Mouse (Mus musculus) left cerebral cortex, adult 2 months (tissue): ENCODE data around the gene Hsp90aa1. TPM values are rescaled to one million over a fixed set of nuclear protein-coding genes. Genes with fewer than 3 reads are reported as not detected.
"Not testable (repeated sequence)": the region's sequence is repeated elsewhere in the genome, so short reads cannot be mapped to it uniquely, and the experiment has no call there.

Source experiments
- DNase-seq, 2 experiments: peaks; one replicate each; pipeline ENCODE4 v3.0.0; 2021 to 2022; ENCODE audit warnings: low spot score in 2 of 2, mixed read lengths in 1 of 2; ENCODE audit errors: extremely low spot score in 1 of 2
- H3K27ac ChIP-seq: fragments of 200-600 bp; 2 replicates; pipeline ENCODE4 v1.8.1; 2022
- H3K4me3 ChIP-seq: fragments of 200-600 bp; 2 replicates; pipeline ENCODE4 v1.8.1; 2022
- CTCF ChIP-seq: fragments of 200-600 bp; IDR thresholded peaks from 2 replicates; pipeline ENCODE4 v1.8.1; 2022; ENCODE audit warnings: antibody characterized with exemption, mild to moderate bottlenecking, moderate library complexity
- intact Hi-C: fragments of 180-260 bp; cut with DNase I; formaldehyde crosslinking; loops from one replicate; pipeline ENCODE4 v1.15.1; 2025
- long read RNA-seq, 2 experiments: library from polyadenylated mRNA; stranded (forward); transcript quantifications; one replicate each; pipeline ENCODE4 v2.0.0; 2021; ENCODE audit warnings: borderline mapping rate in 2 of 2
- total RNA-seq, 2 experiments: library from RNA; stranded (reverse); gene quantifications; 2 replicates each; pipeline ENCODE4 v1.2.3; 2021

Hsp90aa1 gene
- total RNA-seq: 1,000 to 10,000 TPM in 1 of 2 experiments, 100 to 1,000 TPM in 1; 993 to 1,084 TPM
- long read RNA-seq, experiment 1, transcript Hsp90aa1-202 (11 exons, 3,281 nt): major isoform, 496 of 678 reads
- long read RNA-seq, experiment 1, partial matches to known transcripts: 129 of 678 reads
- long read RNA-seq, experiment 1, other reads (novel, unspliced or antisense): 53 of 678 reads
- long read RNA-seq, experiment 2, transcript Hsp90aa1-202 (11 exons, 3,281 nt): major isoform, 301 of 418 reads
- long read RNA-seq, experiment 2, partial matches to known transcripts: 91 of 418 reads
- long read RNA-seq, experiment 2, other reads (novel, unspliced or antisense): 26 of 418 reads

DNA sequence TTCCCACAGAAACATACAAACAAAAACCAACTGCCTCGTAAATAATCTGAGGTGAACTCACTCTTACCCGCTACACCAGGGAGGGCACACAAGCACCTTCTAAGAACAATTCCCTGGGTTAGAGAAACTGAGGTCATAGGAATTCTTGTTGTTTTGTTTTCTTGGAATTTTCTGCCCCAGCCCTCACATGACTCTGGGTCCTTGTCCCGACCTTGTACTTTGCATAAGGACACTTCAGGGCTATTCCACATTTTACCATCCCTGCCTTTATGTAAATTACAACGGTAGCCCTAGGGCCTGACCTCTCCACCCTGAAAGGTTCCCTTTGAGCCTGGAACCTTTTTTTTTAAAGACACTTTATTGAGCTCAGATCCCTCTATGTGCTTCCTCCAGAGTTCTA, at the start of gene Hsp90aa1:
TSS of gene Hsp90aa1 (minus strand) at position 173 of the 400 bp plus-strand sequence.
- TF ChIP-seq CTCF: no peak
- no peak for DNase-seq
- no peak within 1 kb of the TSS for H3K4me3 ChIP-seq
- no peak within 1 kb of the TSS for H3K27ac ChIP-seq
- intact Hi-C loops: loop anchor here (5.0 kb wide), 1 partner anchor 270 kb away; no protein-coding TSS in a partner anchor

DNA sequence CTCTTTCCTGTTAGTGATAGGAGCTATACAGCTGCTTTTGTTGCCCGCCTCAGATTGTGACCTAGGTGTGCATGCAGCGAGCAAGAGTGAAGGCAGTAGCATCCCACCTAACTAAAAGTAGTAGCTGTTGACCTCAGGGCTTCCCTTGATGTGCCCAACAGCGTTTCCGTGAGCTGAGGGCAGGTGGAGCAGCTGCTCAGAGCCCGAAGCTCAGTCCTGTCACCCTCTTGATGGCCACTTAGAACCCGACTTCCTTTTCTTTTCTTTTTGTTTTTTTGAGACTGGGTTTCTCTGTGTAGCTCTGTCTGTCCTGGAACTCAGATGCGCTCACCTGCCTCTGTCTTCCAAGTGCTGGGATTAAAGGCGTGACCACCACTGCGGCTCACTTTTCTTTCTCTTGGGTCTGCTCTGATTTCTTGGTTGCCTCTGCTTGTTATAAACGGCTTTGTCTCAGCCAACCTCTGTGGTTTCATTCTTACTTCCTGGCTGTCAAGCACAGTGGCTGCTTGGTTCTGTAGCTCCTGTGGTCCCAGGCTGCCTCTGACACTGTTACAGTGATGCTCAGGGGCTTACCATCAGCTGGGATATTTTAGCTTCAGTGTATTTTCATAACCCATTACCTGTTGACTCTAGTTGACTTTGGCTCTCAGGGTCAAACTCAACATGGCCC, 48.4 kb upstream of the Hsp90aa1 start:
- intact Hi-C loops: no loop called here
- TF ChIP-seq CTCF: no peak
- Histone ChIP-seq H3K4me3 (no peak overlapping the region), H3K27ac (no peak overlapping the region)
- DNase-seq: no peak

DNA sequence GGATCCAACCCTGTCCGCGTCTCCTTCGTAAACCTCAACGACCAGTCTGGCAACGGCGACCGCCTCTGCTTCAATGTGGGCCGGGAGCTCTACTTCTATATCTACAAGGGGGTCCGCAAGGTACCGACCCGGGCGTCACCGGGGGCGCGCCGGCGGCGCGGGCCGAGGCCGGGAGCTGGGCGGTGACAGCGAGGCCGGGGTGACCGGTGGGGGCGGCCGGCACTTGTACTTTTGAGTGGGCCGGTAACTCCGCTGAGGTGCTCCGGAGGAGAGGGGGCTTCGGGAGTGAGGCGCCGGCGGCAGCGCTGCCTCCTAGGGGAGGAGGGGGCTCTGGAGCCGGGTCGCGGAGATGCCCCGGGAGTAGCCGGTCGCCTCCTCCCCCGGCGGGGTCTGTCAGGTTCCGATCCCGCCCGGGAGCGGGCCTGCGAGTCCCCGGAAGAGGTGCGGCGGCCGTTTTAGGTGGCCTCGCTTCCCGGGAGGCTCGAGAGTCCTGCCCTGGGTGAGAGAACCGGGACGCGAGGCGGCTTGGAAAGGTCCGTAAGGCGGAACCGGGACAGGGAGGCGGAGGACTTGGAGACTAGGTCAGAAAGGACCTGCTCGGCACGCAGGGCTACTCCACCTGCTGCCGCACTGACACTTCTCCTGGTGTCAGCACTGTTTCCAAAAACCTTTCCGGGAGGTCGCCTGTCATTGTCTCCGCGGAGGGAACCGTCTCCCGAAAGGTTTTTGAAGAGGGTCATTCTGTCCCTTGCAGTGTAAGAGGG, 35.8 kb upstream of the Hsp90aa1 start:
- peak overlapping the region; percentile 100 for H3K4me3 ChIP-seq
- no peak for DNase-seq
- intact Hi-C loops: loop anchor here (2.0 kb wide), 1 partner anchor 102 kb away; the partner anchor contains the start of gene Mok
- TF ChIP-seq CTCF: no peak
- peak overlapping the region; percentile 95 for H3K27ac ChIP-seq

DNA sequence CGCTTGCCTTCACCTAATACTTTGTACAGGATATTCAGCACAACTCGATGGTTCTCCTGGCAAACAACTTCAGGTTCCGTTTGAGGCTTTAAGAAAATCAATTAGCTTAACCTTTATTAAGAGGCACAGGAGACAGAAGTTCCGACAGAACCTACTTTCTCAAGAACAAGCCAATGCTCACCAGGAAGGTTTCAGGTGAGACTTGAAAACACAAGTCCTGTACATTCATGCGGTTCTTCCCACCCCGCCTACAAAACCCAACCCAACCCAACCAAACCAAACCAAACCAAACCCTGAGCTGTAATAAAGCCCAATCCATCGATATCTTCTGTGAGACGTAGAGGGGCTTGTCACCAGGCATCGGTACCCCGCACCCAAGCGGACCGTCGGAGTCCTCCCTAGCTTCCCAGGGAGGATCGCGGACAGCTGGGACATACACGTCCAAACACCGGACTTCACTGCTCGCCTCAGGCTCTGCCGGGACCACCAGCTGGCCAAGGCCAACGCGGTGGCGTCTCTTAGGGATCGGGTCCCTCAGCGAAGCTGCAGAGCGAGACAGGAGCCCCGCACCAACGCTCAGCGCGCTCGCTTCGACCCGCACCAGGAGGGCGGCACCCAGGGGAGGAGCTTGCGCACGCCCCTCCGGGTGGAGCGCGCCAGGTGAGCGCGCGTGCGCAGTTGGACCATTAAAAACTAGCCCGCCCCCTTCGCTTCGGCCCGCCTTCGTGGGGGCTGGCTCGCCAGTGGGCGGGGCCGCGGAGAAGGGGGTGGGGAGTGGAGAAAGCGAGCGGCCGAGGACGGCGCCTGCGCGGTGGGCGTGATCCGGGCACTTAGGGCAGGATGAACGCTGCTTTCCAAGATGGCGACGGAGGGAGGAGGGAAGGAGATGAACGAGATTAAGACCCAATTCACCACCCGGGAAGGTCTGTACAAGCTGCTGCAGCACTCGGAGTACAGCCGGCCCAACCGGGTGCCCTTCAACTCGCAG, 34.9 kb upstream of the Hsp90aa1 start, which contains the start of gene Wdr20:
TSS of gene Wdr20 (plus strand) at position 775 of the 988 bp plus-strand sequence.
- H3K4me3 ChIP-seq: peak within 1 kb of the TSS; percentile 100
- no peak for TF ChIP-seq CTCF
- peak within 1 kb of the TSS; percentile 95 for H3K27ac ChIP-seq
- intact Hi-C loops: loop anchor here (2.0 kb wide), 2 partner anchors 41 to 103 kb away; partner anchors contain the start of gene Mok
- peak; percentile 98 to 99 for DNase-seq

DNA sequence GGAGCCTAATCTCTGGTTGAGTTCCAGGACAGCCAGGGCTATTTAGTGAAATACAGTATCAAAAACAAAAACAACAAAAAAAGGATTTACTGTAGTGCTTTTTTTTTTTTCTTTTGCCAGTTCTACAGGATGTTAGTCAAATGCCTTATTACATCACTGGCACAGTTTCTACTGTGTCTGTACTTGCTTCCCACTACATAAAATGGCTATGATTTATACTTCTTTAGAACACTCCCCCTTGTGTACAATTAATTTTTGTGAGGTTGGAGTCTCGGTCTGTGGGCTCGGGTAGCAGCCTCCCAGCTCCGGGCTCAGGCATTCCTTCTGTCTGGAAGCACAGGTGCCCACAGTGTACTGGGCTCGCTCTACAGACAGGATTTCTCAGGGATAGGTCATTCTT, 34.1 kb upstream of the Hsp90aa1 start:
- H3K27ac ChIP-seq: no peak overlapping the region
- no peak overlapping the region; the same call in 1 of the 2 replicates for H3K4me3 ChIP-seq
- intact Hi-C loops: loop anchor here (2.0 kb wide), 1 partner anchor 40 kb away; no protein-coding TSS in a partner anchor
- TF ChIP-seq CTCF: no peak; the same call in none of the 2 replicates
- no peak for DNase-seq

DNA sequence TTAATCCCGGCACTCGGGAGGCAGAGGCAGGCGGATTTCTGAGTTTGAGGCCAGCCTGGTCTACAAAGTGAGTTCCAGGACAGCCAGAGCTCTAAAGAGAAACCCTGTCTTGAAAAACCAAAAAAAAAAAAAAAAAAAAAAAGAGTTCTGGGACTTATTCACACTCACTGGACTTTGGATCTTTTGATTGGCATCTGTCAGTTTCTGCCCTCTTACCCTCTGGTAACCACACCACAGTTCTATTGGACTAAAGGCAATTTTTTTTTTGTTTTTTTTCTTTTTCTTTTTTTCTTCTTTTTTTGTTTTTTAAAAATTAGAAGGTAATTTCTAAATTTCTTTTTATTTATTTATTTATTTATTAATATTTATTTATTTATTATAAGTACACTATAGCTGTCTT, 30.7 kb upstream of the Hsp90aa1 start:
- intact Hi-C loops, H3K27ac ChIP-seq, DNase-seq, H3K4me3 ChIP-seq: not testable (repeated sequence)

DNA sequence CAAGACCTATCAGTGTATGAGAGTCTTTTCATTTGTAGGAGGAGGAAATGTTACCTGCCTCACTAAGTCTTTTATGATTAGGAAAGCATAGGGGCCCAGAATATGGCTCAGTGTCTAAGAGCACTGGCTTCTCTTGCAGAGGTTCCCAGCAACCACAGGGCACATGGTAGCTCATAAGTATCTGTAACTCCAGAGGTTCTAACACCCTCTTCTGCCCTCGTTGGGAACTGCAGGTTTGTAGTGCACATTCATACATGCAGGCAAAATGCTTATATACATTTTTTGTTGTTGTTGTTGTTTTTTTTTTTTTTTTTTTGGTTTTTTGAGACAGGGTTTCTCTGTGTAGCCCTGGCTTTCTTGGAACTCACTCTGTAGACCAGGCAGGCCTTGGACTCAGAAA, 23.9 kb upstream of the Hsp90aa1 start:
- no peak for TF ChIP-seq CTCF
- no peak for DNase-seq
- H3K4me3 ChIP-seq: no peak overlapping the region
- intact Hi-C loops: no loop called here
- no peak overlapping the region for H3K27ac ChIP-seq

DNA sequence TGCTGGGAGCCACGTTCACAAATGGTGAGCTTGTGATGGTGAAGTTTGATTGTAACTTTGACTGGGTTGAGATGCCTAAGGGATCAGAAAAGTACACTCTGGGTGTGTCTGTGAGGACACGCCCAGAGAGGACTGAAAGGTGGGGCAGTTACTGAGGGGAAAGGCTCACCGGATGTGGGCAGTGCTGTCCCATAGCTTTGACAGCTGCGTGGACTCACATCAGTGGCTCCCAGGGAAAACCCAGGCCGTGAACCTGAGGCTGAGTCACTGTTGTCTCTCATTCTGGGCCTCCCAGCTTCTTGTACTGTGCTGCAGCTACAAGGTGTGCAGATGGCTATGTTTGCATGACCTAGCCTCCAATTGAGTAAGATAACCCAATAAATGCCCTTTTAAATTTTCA, 23.0 kb upstream of the Hsp90aa1 start:
- DNase-seq: no peak
- intact Hi-C loops: no loop called here
- Histone ChIP-seq H3K4me3 (no peak overlapping the region), H3K27ac (no peak overlapping the region)
- no peak for TF ChIP-seq CTCF

DNA sequence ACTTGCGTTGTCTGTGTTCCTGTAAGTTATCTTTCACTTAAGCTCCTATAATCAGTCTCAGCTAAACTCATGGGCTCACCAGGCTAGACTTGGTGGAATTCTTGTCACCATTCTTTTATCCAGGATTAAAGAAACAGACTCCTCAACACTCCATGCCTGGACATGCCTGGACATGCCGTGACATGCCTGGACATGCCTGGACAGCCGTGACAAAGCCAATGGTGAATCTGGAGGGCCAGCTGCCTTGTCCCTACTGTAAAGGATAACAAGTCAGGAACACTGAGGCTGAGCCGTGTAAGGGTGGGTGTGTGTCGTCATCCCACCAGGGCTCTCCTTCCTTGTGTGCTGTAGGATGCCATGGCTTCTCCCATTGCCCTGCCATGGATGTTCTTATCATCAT, 22.5 kb upstream of the Hsp90aa1 start:
- intact Hi-C loops: no loop called here
- Histone ChIP-seq H3K4me3 (no peak overlapping the region), H3K27ac (no peak overlapping the region)
- no peak for TF ChIP-seq CTCF
- DNase-seq: no peak

DNA sequence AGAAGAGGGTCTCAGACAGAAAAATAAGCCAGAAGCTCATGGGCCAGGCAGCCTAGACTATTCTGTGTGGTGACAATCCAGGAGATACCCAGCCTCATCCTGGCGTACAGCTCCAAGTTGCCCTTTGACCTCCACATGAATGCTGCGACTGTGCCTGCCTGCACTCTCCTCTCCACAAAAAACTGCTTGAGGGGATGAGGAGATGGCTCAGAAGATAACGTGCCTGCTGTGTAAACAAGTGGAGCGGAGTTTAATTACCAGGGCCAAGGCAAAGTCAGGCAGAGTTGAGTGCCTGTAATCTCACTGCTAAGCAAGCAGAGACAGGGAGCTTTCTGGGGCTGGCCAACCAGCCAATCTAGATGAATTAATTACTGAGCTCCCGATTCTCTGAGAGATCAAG, 13.5 kb upstream of the Hsp90aa1 start:
- no peak for TF ChIP-seq CTCF
- no peak overlapping the region for H3K4me3 ChIP-seq
- intact Hi-C loops: no loop called here
- no peak for DNase-seq
- H3K27ac ChIP-seq: no peak overlapping the region

DNA sequence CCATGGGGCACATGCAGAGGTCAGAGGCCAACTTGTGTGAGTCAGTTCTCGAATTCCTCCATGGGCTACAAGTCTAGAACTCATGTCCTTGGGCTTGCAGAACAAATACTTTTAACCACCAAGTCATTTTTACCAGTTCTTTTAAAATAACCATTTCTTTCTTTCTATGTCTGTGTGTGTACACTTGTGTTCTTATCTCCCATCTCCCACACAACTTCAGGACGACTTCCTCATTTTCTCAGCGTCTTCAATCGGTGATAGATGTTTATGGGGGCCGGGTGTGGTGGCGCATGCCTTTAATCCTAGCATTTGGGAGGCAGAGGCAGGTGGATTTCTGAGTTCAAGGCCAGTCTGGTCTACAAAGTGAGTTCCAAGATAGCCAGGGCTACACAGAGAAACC, 11.7 kb upstream of the Hsp90aa1 start:
- Histone ChIP-seq H3K27ac (no peak overlapping the region), H3K4me3 (no peak overlapping the region)
- no peak for DNase-seq
- intact Hi-C loops: no loop called here
- no peak for TF ChIP-seq CTCF
